ENCODE assay signal across 13 mouse cellular contexts in the genomic region with DNA sequence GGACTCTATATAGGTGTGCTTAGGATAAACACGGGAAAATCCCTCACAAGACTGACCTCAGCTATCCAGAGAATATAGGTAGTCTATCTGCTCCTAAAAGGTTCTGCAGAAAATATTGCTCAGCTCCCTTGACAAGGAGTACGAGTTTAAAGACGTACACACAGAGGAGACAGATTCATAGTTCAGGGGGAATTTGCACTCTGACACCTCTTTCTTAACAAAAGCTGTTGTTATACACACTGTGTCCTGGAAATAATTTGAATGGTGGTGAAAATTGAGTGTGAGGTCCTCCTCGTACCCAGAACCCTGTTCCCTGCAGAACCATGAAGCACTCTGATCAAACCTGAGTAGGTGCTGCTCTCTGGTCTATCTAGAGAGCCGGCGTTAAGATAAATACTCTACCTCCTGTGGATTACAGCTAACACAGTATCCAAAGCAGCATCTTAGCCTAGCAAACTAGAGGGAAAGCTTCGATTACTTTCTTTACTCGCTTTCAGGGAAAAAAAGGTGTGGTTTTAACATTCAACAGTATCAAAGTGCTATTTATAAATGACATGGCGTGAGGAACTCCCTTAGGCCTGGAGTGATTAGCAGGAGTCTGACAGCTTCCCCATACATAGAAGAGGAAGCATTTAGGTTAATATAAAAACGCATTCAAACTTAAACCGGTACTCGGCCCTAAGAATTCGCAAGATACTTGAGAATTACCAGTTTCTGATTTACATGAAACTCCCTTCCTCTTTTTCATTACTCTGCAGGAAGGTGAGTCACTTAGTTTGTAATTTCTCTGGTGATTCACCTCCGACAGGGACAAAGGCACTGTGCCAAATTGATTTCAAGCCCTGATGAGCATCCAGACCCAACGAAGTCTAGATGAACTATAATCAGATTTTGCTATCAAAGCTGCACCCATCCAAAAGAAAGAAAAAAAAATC. TPM values are rescaled to one million over a fixed set of nuclear protein-coding genes. Genes with fewer than 3 reads are reported as not detected.
DNase-seq lines count a peak whose midpoint lies in the region; ATAC-seq and TF ChIP-seq lines count a peak whose summit lies in the region.
"Had no signal": no experiment of that assay in that cellular context is flagged by ENCODE, and none has a peak within 500 bp of the region (broad histone marks: within the 10 kb centered on the region; RNA-seq: fewer than 3 reads in every experiment).

No protein-coding gene starts in this region.

- DNase-seq in midbrain, postnatal 0 days (ENCODE audit: low spot score): peak; percentile 35
- no peak for DNase-seq in midbrain, embryonic 11.5 days (ENCODE audit: low spot score, missing footprints)
- DNase-seq in MN1 (ENCODE audit: low spot score): peak; percentile 67
- peak; percentile 49 for DNase-seq in cerebellum, adult 9-11 months
- no peak for DNase-seq in right cerebral cortex, postnatal 10 days (ENCODE audit: low spot score in 2 of 2)
- DNase-seq in layer of hippocampus, adult 2 months (ENCODE audit: low spot score in 2 of 2): no peak

- WGBS in midbrain, postnatal 0 days: 48% methylated on average over 15 of the region's 15 CpGs
- 64% methylated on average over 15 of the region's 15 CpGs for WGBS in midbrain, embryonic 11.5 days

- H3K9me3 ChIP-seq in midbrain, postnatal 0 days (ENCODE audit: low read length): no peaks in the 10 kb centered on the region
- H3K9me3 ChIP-seq in midbrain, embryonic 11.5 days (ENCODE audit: control insufficient read depth, low read length): no peaks in the 10 kb centered on the region
- H3K9me3 ChIP-seq: embryonic facial prominence, embryonic 12.5 days; hindbrain, embryonic 12.5 days had no signal

- no peak overlapping the region for H3K4me3 ChIP-seq in midbrain, postnatal 0 days (ENCODE audit: low read depth, low read length)
- no peak overlapping the region for H3K4me3 ChIP-seq in midbrain, embryonic 11.5 days (ENCODE audit: low read depth, low read length)
- H3K4me3 ChIP-seq in layer of hippocampus, adult 2 months: no peak overlapping the region
- H3K4me3 ChIP-seq: embryonic facial prominence, embryonic 12.5 days; hindbrain, embryonic 12.5 days had no signal

- no peaks in the 10 kb centered on the region for H3K27me3 ChIP-seq in midbrain, postnatal 0 days (ENCODE audit: insufficient read depth, low read length)
- no peaks in the 10 kb centered on the region for H3K27me3 ChIP-seq in midbrain, embryonic 11.5 days (ENCODE audit: control insufficient read depth, insufficient read depth, low read length)
- H3K27me3 ChIP-seq: embryonic facial prominence, embryonic 12.5 days; hindbrain, embryonic 12.5 days had no signal

- no peak overlapping the region for H3K9ac ChIP-seq in midbrain, postnatal 0 days (replicated peaks; ENCODE audit: low read length, poor library complexity, severe bottlenecking)
- no peak overlapping the region for H3K9ac ChIP-seq in midbrain, embryonic 11.5 days (ENCODE audit: low read length)
- H3K9ac ChIP-seq: embryonic facial prominence, embryonic 12.5 days; hindbrain, embryonic 12.5 days; lung, embryonic 14.5 days had no signal

- TF ChIP-seq CTCF in midbrain, postnatal 0 days (IDR thresholded peaks at IDR 0.05): no peak
- no peak for TF ChIP-seq CTCF in layer of hippocampus, adult 2 months (conservative IDR thresholded peaks at IDR 0.05)

- no peak overlapping the region for H3K4me2 ChIP-seq in midbrain, postnatal 0 days (ENCODE audit: low read depth, low read length, poor library complexity, severe bottlenecking)
- no peak overlapping the region for H3K4me2 ChIP-seq in midbrain, embryonic 11.5 days
- H3K4me2 ChIP-seq: embryonic facial prominence, embryonic 12.5 days; hindbrain, embryonic 12.5 days; lung, embryonic 14.5 days had no signal

- no peak for ATAC-seq in midbrain, postnatal 0 days (ENCODE audit: low FRiP score)
- no peak for ATAC-seq in midbrain, embryonic 11.5 days (ENCODE audit: low FRiP score)
- ATAC-seq in neutrophil, adult 5-6 weeks (ENCODE audit: extremely low read depth, insufficient number of reproducible peaks, low FRiP score, poor library complexity, severe bottlenecking): peak; percentile 33; the same call in 1 of the 2 replicates

- no peaks in the 10 kb centered on the region for H3K4me1 ChIP-seq in midbrain, postnatal 0 days (ENCODE audit: insufficient read depth, low read length)
- no peaks in the 10 kb centered on the region for H3K4me1 ChIP-seq in midbrain, embryonic 11.5 days (ENCODE audit: control insufficient read depth, insufficient read depth, low read length)
- H3K4me1 ChIP-seq: hindbrain, embryonic 12.5 days had no signal

- no peak overlapping the region for H3K27ac ChIP-seq in midbrain, postnatal 0 days (ENCODE audit: low read depth, low read length)
- no peak overlapping the region for H3K27ac ChIP-seq in midbrain, embryonic 11.5 days (ENCODE audit: low read depth, low read length)
- no peak overlapping the region for H3K27ac ChIP-seq in layer of hippocampus, adult 2 months
- H3K27ac ChIP-seq: embryonic facial prominence, embryonic 12.5 days; hindbrain, embryonic 12.5 days had no signal

- no peaks in the 10 kb centered on the region for H3K36me3 ChIP-seq in midbrain, postnatal 0 days (ENCODE audit: insufficient read depth, low read length)
- H3K36me3 ChIP-seq in midbrain, embryonic 11.5 days (ENCODE audit: control insufficient read depth, insufficient read depth, low read length): no peaks in the 10 kb centered on the region
- H3K36me3 ChIP-seq: embryonic facial prominence, embryonic 12.5 days; hindbrain, embryonic 12.5 days had no signal

RNA-seq across cellular contexts. Expression of gene Enthd1, which starts 4.0 kb away (rescaled TPM):
- not detected in 2 replicates for total RNA-seq in midbrain, postnatal 0 days (2014; rRNA removed)
- polyA plus RNA-seq in midbrain, postnatal 0 days (2015; fragmentation: Nextera tagmentation; extraction: Ambion mirVana): not detected in 2 replicates
- not detected in 2 replicates for polyA plus RNA-seq in midbrain, embryonic 11.5 days (2014; fragmentation: Nextera tagmentation; extraction: Ambion mirVana)
- total RNA-seq in neutrophil, adult 5-6 weeks (2017): 0.25 and 0.35 TPM in 2 replicates
- total RNA-seq in layer of hippocampus, adult 2 months (2021): not detected
- total RNA-seq: gastrocnemius, adult 8-10 months; left cerebral cortex, adult 8-10 months had no signal
- polyA plus RNA-seq: embryonic facial prominence, embryonic 12.5 days; hindbrain, embryonic 12.5 days; lung, embryonic 14.5 days; stomach, embryonic 16.5 days had no signal

RNA-seq across cellular contexts. Expression of gene Grap2, which starts 11.5 kb away (rescaled TPM):
- 0.19 and 0.66 TPM in 2 replicates for total RNA-seq in midbrain, postnatal 0 days (2014; rRNA removed)
- polyA plus RNA-seq in midbrain, postnatal 0 days (2015; fragmentation: Nextera tagmentation; extraction: Ambion mirVana): 0.07 TPM in 1 of 2 replicates, not detected in the other
- 4.9 and 5.0 TPM in 2 replicates for polyA plus RNA-seq in midbrain, embryonic 11.5 days (2014; fragmentation: Nextera tagmentation; extraction: Ambion mirVana)
- 108 and 112 TPM in 2 replicates for total RNA-seq in neutrophil, adult 5-6 weeks (2017)
- total RNA-seq in layer of hippocampus, adult 2 months (2021): under 1 TPM; 0.22 to 0.28 TPM

Comparison
In these comparisons a context has a peak if more than half of its experiments do, and no peak if none do; other contexts are left out.
1. DNase-seq: peak in midbrain, postnatal 0 days (single experiment), MN1 (single experiment) and cerebellum, adult 9-11 months (single experiment); none in midbrain, embryonic 11.5 days (single experiment), right cerebral cortex, postnatal 10 days (0 of 2) and layer of hippocampus, adult 2 months (0 of 2).
2. RNA of gene Grap2, which starts 11.5 kb away (total RNA-seq): 108 to 112 TPM in neutrophil, adult 5-6 weeks; 0.19 to 0.66 TPM in midbrain, postnatal 0 days and 0.22 to 0.28 TPM in layer of hippocampus, adult 2 months; every median in the first group is over 10 times any median in the second.